Mouse (Mus musculus): ENCODE measurements at regions not wholly inside any gene's neighbourhood (a gene's known extent, or its start where the extent isn't known, plus 50 kb on each side); places are given as distances from the start of the nearest gene placed in this dataset.

- Histone ChIP-seq H3K4me1 (ENCODE audit: control insufficient read depth in 1 of 2, insufficient read depth in 2 of 2) (no peaks in the 10 kb centered on the region), H3K27me3 (replicated peaks) (no peaks in the 10 kb centered on the region), H3K27ac (ENCODE audit: insufficient read depth, low read depth) (no peak overlapping the region), H3K9me3 (replicated peaks; ENCODE audit: low read length) (no peaks in the 10 kb centered on the region), H3K4me2 (ENCODE audit: insufficient read depth, low read depth, poor library complexity, severe bottlenecking) (no peak overlapping the region), H3K36me3 (replicated peaks in 1 of 2; ENCODE audit: control insufficient read depth in 1 of 2, insufficient read depth in 1 of 2, low read length in 1 of 2) (no peaks in the 10 kb centered on the region), H3K4me3 (replicated peaks in 1 of 3; ENCODE audit: low read depth in 2 of 3, low read length in 2 of 3, poor library complexity in 1 of 3) (no peak overlapping the region), H3K9ac (ENCODE audit: insufficient read depth, low read depth) (no peak overlapping the region), H3K79me2 (replicated peaks; ENCODE audit: control insufficient read depth, extremely low read depth, insufficient read depth, poor library complexity, severe bottlenecking) (no peaks in the 10 kb centered on the region)
- DNase-seq (ENCODE audit: extremely low read depth): no peak
- in situ Hi-C loops (cut with MboI; ENCODE audit: low pct_ligation_motif_present, low pct_unique_long_range_greater_than_20kb, low sequenced_read_pairs): no loop called here
- TF ChIP-seq ETS1 (conservative IDR thresholded peaks at IDR 0.05; ENCODE audit: low read depth, low read length) (no peak), MAFK (IDR thresholded peaks at IDR 0.05; ENCODE audit: insufficient replicate concordance, low read length) (no peak), EP300 (IDR thresholded peaks at IDR 0.05; ENCODE audit: low read length) (no peak), USF2 (conservative IDR thresholded peaks at IDR 0.05; ENCODE audit: low read depth, low read length) (no peak), KAT2A (IDR thresholded peaks at IDR 0.05; ENCODE audit: insufficient replicate concordance, low read length) (no peak), HCFC1 (IDR thresholded peaks at IDR 0.05; ENCODE audit: low read depth, low read length) (no peak), ELF1 (IDR thresholded peaks at IDR 0.05; ENCODE audit: low read depth, low read length) (no peak), JUND (conservative IDR thresholded peaks at IDR 0.05; ENCODE audit: low read depth, low read length) (no peak), NELFE (IDR thresholded peaks at IDR 0.05; ENCODE audit: low read depth, low read length) (no peak), ZC3H11A (IDR thresholded peaks at IDR 0.05; ENCODE audit: low read depth, low read length) (no peak), ZKSCAN1 (IDR thresholded peaks at IDR 0.05; ENCODE audit: borderline replicate concordance, low read depth, low read length) (no peak), JUN (IDR thresholded peaks at IDR 0.05; ENCODE audit: insufficient read depth, low read depth, low read length) (no peak), POLR2A (IDR thresholded peaks at IDR 0.05; ENCODE audit: low read depth, low read length) (no peak), PAX5 (IDR thresholded peaks at IDR 0.05; ENCODE audit: low read length) (no peak), RCOR1 (conservative IDR thresholded peaks at IDR 0.05; ENCODE audit: low read depth, low read length) (no peak), ZNF384 (IDR thresholded peaks at IDR 0.05; ENCODE audit: low read depth, low read length) (no peak), UBTF (IDR thresholded peaks at IDR 0.05; ENCODE audit: low read depth, low read length) (no peak), MYC (IDR thresholded peaks at IDR 0.05; ENCODE audit: low read depth, low read length) (no peak)
- dilution Hi-C loops (cut with MboI; ENCODE audit: extremely low pct_ligation_motif_present, extremely low pct_unique_long_range_greater_than_20kb, low sequenced_read_pairs): no loop called here
These were observed 128.1 kb downstream of the Plk2 start for GRCm38 (mm10) chr13:110522974-110523373.

- in situ Hi-C loops (cut with MboI; ENCODE audit: low pct_ligation_motif_present, low pct_unique_long_range_greater_than_20kb, low sequenced_read_pairs) (no loop called here), dilution Hi-C loops (cut with MboI; ENCODE audit: extremely low pct_ligation_motif_present, extremely low pct_unique_long_range_greater_than_20kb, low sequenced_read_pairs) (no loop called here)
- DNase-seq (ENCODE audit: extremely low read depth): no peak
- H3K9ac ChIP-seq (ENCODE audit: insufficient read depth, low read depth): no peak overlapping the region
- H3K4me2 ChIP-seq (ENCODE audit: insufficient read depth, low read depth, poor library complexity, severe bottlenecking): no peak overlapping the region
- TF ChIP-seq MXI1 (IDR thresholded peaks at IDR 0.05; ENCODE audit: low read depth, low read length) (no peak), ELF1 (IDR thresholded peaks at IDR 0.05; ENCODE audit: low read depth, low read length) (no peak), SIN3A (IDR thresholded peaks at IDR 0.05; ENCODE audit: low read length) (no peak)
- H3K79me2 ChIP-seq (replicated peaks; ENCODE audit: control insufficient read depth, extremely low read depth, insufficient read depth, poor library complexity, severe bottlenecking): no peaks in the 10 kb centered on the region
- H3K27me3 ChIP-seq (replicated peaks): no peaks in the 10 kb centered on the region
- H3K36me3 ChIP-seq (replicated peaks in 1 of 2; ENCODE audit: control insufficient read depth in 1 of 2, insufficient read depth in 1 of 2, low read length in 1 of 2): no peaks in the 10 kb centered on the region
- H3K4me1 ChIP-seq (ENCODE audit: control insufficient read depth in 1 of 2, insufficient read depth in 2 of 2): no peaks in the 10 kb centered on the region
- no peak overlapping the region for H3K27ac ChIP-seq (ENCODE audit: insufficient read depth, low read depth)
- H3K4me3 ChIP-seq (replicated peaks in 1 of 3; ENCODE audit: low read depth in 2 of 3, low read length in 2 of 3, poor library complexity in 1 of 3): no peak overlapping the region
- no peaks in the 10 kb centered on the region for H3K9me3 ChIP-seq (replicated peaks; ENCODE audit: low read length)
These were observed 132.8 kb downstream of the Plk2 start for GRCm38 (mm10) chr13:110527681-110528080.

Measured in CH12.LX (cell line).